Mouse (Mus musculus) adrenal gland, adult 8-10 months (tissue): Measurements from ENCODE around the gene Fut11. TPM values are rescaled to one million over a fixed set of nuclear protein-coding genes. Genes with fewer than 3 reads are reported as not detected.

Experiments used
- microRNA-seq, 2 experiments: library from miRNA; unstranded; fragments of <30 nt; microRNA quantifications; one replicate each; pipeline ENCODE4 v1.2.0; 2022
- total RNA-seq, 4 experiments: library from RNA; stranded (reverse); gene quantifications; 2 replicates each; pipeline ENCODE4 v1.2.4; 2022

The Fut11 gene
- total RNA-seq, 4 experiments from 2014 or later, result 18.7 to 22.5 (median 21.3) TPM

Small RNAs within 50 kb of the gene (microRNA-seq; reads per million reads assigned to microRNA genes)
- gene Mir6946, result 0.17 to 0.70 reads per million in 2 experiments

Other genes with a start within 250 kb of the Fut11 start
- 1 to 10 TPM; 1.2 to 7.0 (median 1.8) TPM for gene Cfap70, start 242.7 kb upstream of the Fut11 start, total RNA-seq
- gene Anxa7, start 214.8 kb upstream of the Fut11 start, total RNA-seq, result 100 to 1,000 TPM; 118 to 129 (median 120) TPM
- gene Mss51, start 198.1 kb upstream of the Fut11 start, total RNA-seq, result 1 to 10 TPM in 2 of 4 experiments, under 1 TPM in 2; 0.52 to 2.1 (median 1.1) TPM
- 10 to 100 TPM; 66.2 to 94.4 (median 73.4) TPM for gene Ppp3cb, start 148.4 kb upstream of the Fut11 start, total RNA-seq
- 10 to 100 TPM; 18.3 to 22.1 (median 19.3) TPM for gene Usp54, start 53.9 kb upstream of the Fut11 start, total RNA-seq
- 1 to 10 TPM in 1 of 4 experiments, not detected in 3; 1.2 TPM for gene Myoz1, start 38.4 kb upstream of the Fut11 start, total RNA-seq
- under 1 TPM; 0.22 to 0.43 (median 0.41) TPM for gene Synpo2l, start 26.6 kb upstream of the Fut11 start, total RNA-seq
- gene Sec24c, start 20.7 kb upstream of the Fut11 start, total RNA-seq, result 100 to 1,000 TPM; 124 to 167 (median 150) TPM
- 10 to 100 TPM; 59.4 to 79.8 (median 72.9) TPM for gene Chchd1, start 8.0 kb downstream of the Fut11 start, total RNA-seq
- gene Zswim8, start 12.6 kb downstream of the Fut11 start, total RNA-seq, result 100 to 1,000 TPM; 111 to 197 (median 146) TPM
- 10 to 100 TPM; 27.7 to 51.1 (median 34.4) TPM for gene Ndst2, start 39.6 kb downstream of the Fut11 start, total RNA-seq
- 10 to 100 TPM; 63.3 to 74.9 (median 69.1) TPM for gene Camk2g, start 99.1 kb downstream of the Fut11 start, total RNA-seq
- gene Plau, start 141.7 kb downstream of the Fut11 start, total RNA-seq, result 10 to 100 TPM; 22.1 to 48.3 (median 35.9) TPM
- 100 to 1,000 TPM in 2 of 4 experiments, 10 to 100 TPM in 2; 78.2 to 176 (median 131) TPM for gene Vcl, start 234.4 kb downstream of the Fut11 start, total RNA-seq